Mouse (Mus musculus) intestine, postnatal 0 days (tissue): ENCODE results near the gene Ptrh1. TPM values are rescaled to one million over a fixed set of nuclear protein-coding genes. Genes with fewer than 3 reads are reported as not detected.

Experiments
- ATAC-seq: fragments of 200-750 bp; cut with Nextera tagmentation; 2 replicates; pipeline ENCODE4 v1.8.0; 2017; ENCODE audit warnings: mild to moderate bottlenecking, moderate TSS enrichment, moderate library complexity
- H3K27ac ChIP-seq: fragments of 300-500 bp; sonication (generic); 2 replicates; pipeline ENCODE4 v1.5.1; 2014; ENCODE audit warnings: mild to moderate bottlenecking, low read depth, low read length, moderate library complexity
- H3K27me3 ChIP-seq: fragments of 300-500 bp; sonication (generic); replicated peaks from 2 replicates; pipeline ENCODE4 v1.6.1; 2014; ENCODE audit warnings: low read length, mixed read lengths; ENCODE audit not compliant: control insufficient read depth, insufficient read depth
- H3K36me3 ChIP-seq: fragments of 300-500 bp; sonication (generic); 2 replicates; pipeline ENCODE4 v1.6.1; 2014; ENCODE audit warnings: mild to moderate bottlenecking, moderate library complexity; ENCODE audit not compliant: control insufficient read depth, insufficient read depth
- H3K4me1 ChIP-seq: fragments of 300-500 bp; sonication (generic); replicated peaks from 2 replicates; pipeline ENCODE4 v1.6.1; 2014; ENCODE audit warnings: antibody characterized with exemption, low read length, mixed read lengths; ENCODE audit not compliant: control insufficient read depth, insufficient read depth
- H3K4me2 ChIP-seq: fragments of 300-500 bp; sonication (generic); replicated peaks from 2 replicates; pipeline ENCODE4 v1.6.1; 2014; ENCODE audit warnings: low read depth, mild to moderate bottlenecking, moderate library complexity
- H3K4me3 ChIP-seq: fragments of 300-500 bp; sonication (generic); 2 replicates; pipeline ENCODE4 v1.5.1; 2014; ENCODE audit warnings: low read depth, low read length
- H3K9ac ChIP-seq: fragments of 300-500 bp; sonication (generic); 2 replicates; pipeline ENCODE4 v1.6.1; 2014; ENCODE audit warnings: mild to moderate bottlenecking, low read depth, low read length
- H3K9me3 ChIP-seq: fragments of 300-500 bp; sonication (generic); 2 replicates; pipeline ENCODE4 v1.6.1; 2016; ENCODE audit warnings: mixed run types; ENCODE audit not compliant: control insufficient read depth
- CTCF ChIP-seq: sonication (generic); IDR thresholded peaks from 2 replicates; pipeline ENCODE4 v1.5.1; 2016; ENCODE audit warnings: low read depth, mild to moderate bottlenecking, control low read depth, antibody characterized with exemption, moderate library complexity
- WGBS: fragments of 180-500 bp; shearing (Covaris S2); extraction: QIAGEN DNeasy Blood & Tissue Kit; methylation state at CpG from one replicate; pipeline ENCODE4 v1.1.7; 2014; 5-methylcytosine and 5-hydroxymethylcytosine counted together
- polyA plus RNA-seq: library from polyadenylated mRNA; unstranded; fragments of >200 nt; fragmentation: Nextera tagmentation; extraction: Ambion mirVana; gene quantifications from 2 replicates; pipeline ENCODE4 v1.2.1, GENCODE M21; 2015

The Ptrh1 gene
- polyA plus RNA-seq, 1 experiment from 2014 or later, result 10.5 TPM

GRCm38 (mm10) chr2:32732695-32733094 lies 42.9 kb upstream of the Ptrh1 start:
- WGBS, result 71% methylated on average over 6 of the region's 6 CpGs
- no peaks in the 10 kb centered on the region for H3K36me3 ChIP-seq
- no peaks in the 10 kb centered on the region for H3K4me1 ChIP-seq
- H3K9me3 ChIP-seq, result no peaks in the 10 kb centered on the region
- TF ChIP-seq CTCF, result no peak
- no peaks in the 10 kb centered on the region for H3K27me3 ChIP-seq
- H3K27ac ChIP-seq, result no peak overlapping the region
- H3K4me3 ChIP-seq, result no peak overlapping the region
- H3K9ac ChIP-seq, result no peak overlapping the region
- H3K4me2 ChIP-seq, result no peak overlapping the region
- no peak for ATAC-seq

- Histone ChIP-seq H3K4me1 (no peaks in the 10 kb centered on the region), H3K27ac (no peak overlapping the region), H3K36me3 (no peaks in the 10 kb centered on the region), H3K4me3 (no peak overlapping the region), H3K9ac (no peak overlapping the region), H3K27me3 (0 out of 2 replicates have a peak, but pooled peaks cover under 1% of the 10 kb centered on the region), H3K9me3 (no peaks in the 10 kb centered on the region), H3K4me2 (no peak overlapping the region)
- no peak for ATAC-seq
- no peak for TF ChIP-seq CTCF
- 41% methylated on average over 4 of the region's 4 CpGs for WGBS
Observed at GRCm38 (mm10) chr2:32734480-32734879, 41.1 kb upstream of the Ptrh1 start.

GRCm38 (mm10) chr2:32734933-32735332 lies 40.7 kb upstream of the Ptrh1 start:
- ATAC-seq, result no peak
- peaks cover 5% of the 10 kb centered on the region; the same call in 1 of the 2 replicates for H3K27me3 ChIP-seq
- H3K36me3 ChIP-seq, result no peaks in the 10 kb centered on the region
- 65% methylated on average over 4 of the region's 4 CpGs for WGBS
- no peaks in the 10 kb centered on the region for H3K4me1 ChIP-seq
- no peak for TF ChIP-seq CTCF
- no peaks in the 10 kb centered on the region for H3K9me3 ChIP-seq
- no peak overlapping the region for H3K27ac ChIP-seq
- H3K4me3 ChIP-seq, result no peak overlapping the region
- H3K9ac ChIP-seq, result no peak overlapping the region
- no peak overlapping the region for H3K4me2 ChIP-seq

GRCm38 (mm10) chr2:32736306-32736829 lies 39.2 kb upstream of the Ptrh1 start:
- H3K4me3 ChIP-seq, result no peak overlapping the region
- no peak overlapping the region for H3K27ac ChIP-seq
- H3K27me3 ChIP-seq, result peaks cover 10% of the 10 kb centered on the region
- ATAC-seq, result peak; percentile 49; the same call in 1 of the 2 replicates
- H3K36me3 ChIP-seq, result no peaks in the 10 kb centered on the region
- no peak overlapping the region; the same call in 1 of the 2 replicates for H3K9ac ChIP-seq
- H3K4me2 ChIP-seq, result no peak overlapping the region
- TF ChIP-seq CTCF, result no peak
- 41% methylated on average over 3 of the region's 3 CpGs for WGBS
- H3K9me3 ChIP-seq, result no peaks in the 10 kb centered on the region
- no peaks in the 10 kb centered on the region for H3K4me1 ChIP-seq

GRCm38 (mm10) chr2:32737008-32737407 lies 38.6 kb upstream of the Ptrh1 start:
- H3K4me1 ChIP-seq, result no peaks in the 10 kb centered on the region
- no peak for ATAC-seq
- H3K36me3 ChIP-seq, result no peaks in the 10 kb centered on the region
- TF ChIP-seq CTCF, result 0 out of 2 replicates have a peak, but pooled peaks have one; percentile 13
- WGBS, result 62% methylated on average over 6 of the region's 6 CpGs
- no peak overlapping the region for H3K27ac ChIP-seq
- no peak overlapping the region for H3K4me3 ChIP-seq
- H3K9me3 ChIP-seq, result no peaks in the 10 kb centered on the region
- H3K4me2 ChIP-seq, result no peak overlapping the region
- H3K9ac ChIP-seq, result no peak overlapping the region
- H3K27me3 ChIP-seq, result peaks cover 16% of the 10 kb centered on the region

GRCm38 (mm10) chr2:32739311-32739710 lies 36.3 kb upstream of the Ptrh1 start:
- H3K4me3 ChIP-seq, result no peak overlapping the region
- no peak overlapping the region for H3K27ac ChIP-seq
- no peak for TF ChIP-seq CTCF
- H3K36me3 ChIP-seq, result no peaks in the 10 kb centered on the region
- ATAC-seq, result no peak
- no peaks in the 10 kb centered on the region for H3K9me3 ChIP-seq
- no peak overlapping the region for H3K4me2 ChIP-seq
- H3K4me1 ChIP-seq, result no peaks in the 10 kb centered on the region
- peaks cover 23% of the 10 kb centered on the region for H3K27me3 ChIP-seq
- WGBS, result 63% methylated on average over 4 of the region's 4 CpGs
- H3K9ac ChIP-seq, result no peak overlapping the region
